Mouse (Mus musculus) layer of hippocampus, postnatal 14 days (tissue): ENCODE measurements around the gene Ncaph2. TPM values are rescaled to one million over a fixed set of nuclear protein-coding genes. Genes with fewer than 3 reads are reported as not detected.

ENCODE experiments used
- DNase-seq, 2 experiments: peaks; one replicate each; pipeline ENCODE4 v3.0.0; 2021 to 2022; ENCODE audit warnings: low spot score in 2 of 2, mixed read lengths in 1 of 2
- microRNA-seq, 2 experiments: library from miRNA; unstranded; fragments of <30 nt; microRNA quantifications; one replicate each; pipeline ENCODE4 v1.2.0; 2021
- total RNA-seq, 2 experiments: library from RNA; stranded (reverse); gene quantifications; 2 replicates each; pipeline ENCODE4 v1.2.3; 2021

Gene Ncaph2
- total RNA-seq, 2 experiments from 2014 or later: 75.5 to 79.0 TPM

- no peak for DNase-seq
Measured at GRCm38 (mm10) chr15:89377362-89377761, 21.8 kb downstream of the Ncaph2 start.

- DNase-seq: no peak
Measured at GRCm38 (mm10) chr15:89377938-89378828, 22.7 kb downstream of the Ncaph2 start.

DNA sequence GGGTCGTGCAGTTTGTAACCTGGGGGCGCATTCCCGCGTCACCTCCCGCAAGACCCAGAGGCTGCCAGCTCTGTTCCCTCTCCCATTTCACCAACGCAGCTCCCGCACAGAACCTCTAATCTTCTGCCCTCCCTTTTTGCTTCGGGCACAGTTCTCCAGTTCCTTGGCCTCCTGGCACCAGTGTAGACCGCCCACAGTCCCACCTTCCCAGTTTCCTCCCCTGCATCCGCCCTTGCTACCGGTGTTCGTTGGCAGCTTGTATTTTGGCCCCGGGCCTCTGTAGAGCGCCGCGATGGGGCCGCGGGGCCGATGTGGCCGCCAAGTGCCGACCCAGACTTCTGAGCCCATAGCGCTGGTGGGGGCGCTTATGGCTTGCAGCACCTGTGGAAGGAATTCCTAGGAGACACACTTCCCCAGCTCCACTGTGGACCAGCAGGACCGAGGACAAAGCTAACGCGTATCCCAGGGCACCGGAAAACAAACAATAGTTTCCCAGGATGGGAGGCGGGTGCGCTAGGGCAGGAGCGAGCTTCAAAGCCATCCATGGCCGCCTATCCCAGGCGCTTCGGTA is 23.4 kb downstream of the Ncaph2 start, which contains the start of gene Odf3b:
Odf3b (minus strand) TSS at position 452 of the 571 bp plus-strand sequence.
- DNase-seq: no peak

DNA sequence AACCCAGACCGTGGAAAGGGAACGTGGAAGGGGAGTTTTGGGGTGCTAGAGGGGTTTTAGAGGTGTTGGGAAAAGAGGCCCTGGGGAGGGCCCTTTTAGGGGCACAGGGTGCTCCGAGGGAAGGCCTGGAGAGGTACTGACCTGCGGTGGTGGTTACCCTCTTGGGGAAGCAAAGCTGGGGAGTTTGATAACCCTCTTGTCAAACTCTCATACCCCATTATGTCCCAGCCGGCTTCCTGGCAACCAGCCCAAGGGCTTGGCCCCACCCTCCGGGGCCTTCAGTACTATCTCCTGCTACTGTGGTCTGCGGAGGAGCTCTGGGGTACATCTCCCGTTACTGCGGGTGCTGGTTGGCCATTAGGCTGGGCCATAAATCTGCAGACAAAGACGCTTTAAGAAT is 23.9 kb downstream of the Ncaph2 start:
- DNase-seq: no peak

- no peak for DNase-seq
Measured at GRCm38 (mm10) chr15:89384617-89385016, 29.1 kb downstream of the Ncaph2 start, which contains the start of gene Klhdc7b. Klhdc7b (plus strand) TSS chr15:89384917.

DNA sequence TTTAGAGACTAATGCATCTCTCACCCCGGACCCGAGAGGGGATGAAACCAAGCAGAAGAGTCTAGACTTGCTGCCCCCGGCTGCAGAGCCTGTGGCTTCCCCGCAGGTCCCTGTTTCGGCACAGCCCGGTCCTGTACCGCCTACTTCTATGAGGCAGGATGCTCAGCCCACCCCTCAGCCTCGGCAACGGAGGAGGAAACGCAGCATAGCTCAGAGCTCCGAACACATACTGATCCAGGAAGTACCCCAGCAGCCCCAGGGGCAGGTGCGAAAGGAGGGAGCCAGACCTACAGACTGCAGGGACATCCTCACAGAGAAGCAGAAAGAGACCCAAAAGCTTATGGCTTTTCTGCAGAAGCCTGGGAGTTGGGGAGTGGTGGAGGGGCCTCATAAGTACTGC is 31.6 kb downstream of the Ncaph2 start:
- DNase-seq: no peak

DNA sequence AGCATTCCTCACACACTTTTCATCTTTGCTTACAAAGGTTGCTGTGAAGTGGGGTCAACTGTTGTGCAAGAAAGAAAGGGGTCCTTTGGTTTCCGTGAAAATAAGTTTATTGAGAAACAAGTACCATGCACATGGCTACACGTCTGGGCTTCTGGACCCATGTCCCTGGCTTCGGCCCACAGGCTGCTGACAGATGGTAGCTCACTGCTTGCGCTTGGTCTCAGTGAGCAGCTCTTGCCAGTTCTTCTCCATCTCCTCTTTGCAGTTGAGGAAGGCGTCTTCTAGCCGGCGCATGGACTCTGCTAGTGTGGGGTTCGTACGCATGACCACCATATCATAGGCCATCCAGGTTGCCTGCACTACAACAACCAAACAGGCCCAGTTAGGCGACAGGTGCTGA is 34.6 kb downstream of the Ncaph2 start:
- no peak for DNase-seq

- DNase-seq: no peak
Measured at GRCm38 (mm10) chr15:89396883-89397282, 41.4 kb downstream of the Ncaph2 start.

GRCm38 (mm10) chr15:89398146-89398545 is 42.6 kb downstream of the Ncaph2 start:
- no peak for DNase-seq

DNA sequence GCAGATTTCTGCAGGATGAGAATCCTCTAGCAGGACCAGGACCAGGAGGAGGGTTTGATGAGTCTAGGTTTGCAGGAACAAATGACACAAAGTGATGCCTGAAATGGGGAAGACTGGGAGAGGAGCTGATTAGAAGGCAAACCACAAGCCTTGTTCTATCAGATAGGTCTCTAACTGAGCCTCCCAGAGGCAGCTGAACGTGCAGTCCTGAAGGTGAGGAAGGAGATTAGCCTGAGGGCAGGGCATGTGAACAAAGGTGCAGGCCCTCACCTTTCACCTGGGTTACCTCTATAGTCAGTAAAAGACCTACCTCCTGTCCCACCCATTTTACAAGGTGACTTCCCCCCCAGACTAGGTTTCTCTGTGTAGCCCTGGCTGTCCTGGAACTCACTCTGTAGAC is 44.2 kb downstream of the Ncaph2 start:
- no peak for DNase-seq

GRCm38 (mm10) chr15:89402471-89402870 is 47.0 kb downstream of the Ncaph2 start:
- DNase-seq: no peak

DNA sequence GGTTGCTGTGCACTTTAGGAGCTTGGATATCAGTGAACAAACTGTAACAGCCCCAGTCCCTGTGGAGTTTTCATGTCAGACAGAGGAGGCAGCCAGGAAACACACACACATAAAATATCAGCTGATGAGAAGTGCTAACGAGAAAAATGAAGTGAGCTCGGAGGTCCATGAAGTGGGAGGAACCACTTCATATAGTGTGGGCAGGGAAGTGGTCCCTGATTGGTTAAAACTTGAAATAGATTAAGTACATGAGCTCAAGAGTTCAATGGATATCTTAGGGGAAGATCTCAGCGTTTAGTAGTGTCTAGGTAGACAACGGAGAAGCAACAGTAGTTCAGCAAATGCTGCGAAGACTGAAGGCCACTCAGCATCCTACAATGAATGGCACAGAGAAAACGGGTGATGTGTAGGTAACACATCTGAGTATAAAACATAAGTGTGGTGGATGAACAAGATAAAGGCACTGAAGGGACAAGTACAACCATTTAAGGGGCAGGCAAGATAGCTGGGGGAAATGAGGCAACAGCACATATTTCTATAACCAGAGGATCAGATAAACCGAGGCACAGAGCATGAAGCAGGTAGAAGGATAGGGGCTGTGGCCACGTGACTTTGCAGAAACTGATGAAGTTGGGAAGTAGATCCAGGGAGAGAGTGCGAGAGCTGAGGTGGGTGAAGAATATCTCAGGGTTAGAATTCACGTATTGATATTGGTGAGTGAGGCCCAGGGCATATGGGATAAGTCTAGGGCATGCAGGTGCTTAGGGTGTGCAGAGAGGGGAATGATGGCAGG is 49.5 kb downstream of the Ncaph2 start:
- no peak for DNase-seq

- no peak for DNase-seq
Measured at GRCm38 (mm10) chr15:89406691-89407090, 51.2 kb downstream of the Ncaph2 start.

DNA sequence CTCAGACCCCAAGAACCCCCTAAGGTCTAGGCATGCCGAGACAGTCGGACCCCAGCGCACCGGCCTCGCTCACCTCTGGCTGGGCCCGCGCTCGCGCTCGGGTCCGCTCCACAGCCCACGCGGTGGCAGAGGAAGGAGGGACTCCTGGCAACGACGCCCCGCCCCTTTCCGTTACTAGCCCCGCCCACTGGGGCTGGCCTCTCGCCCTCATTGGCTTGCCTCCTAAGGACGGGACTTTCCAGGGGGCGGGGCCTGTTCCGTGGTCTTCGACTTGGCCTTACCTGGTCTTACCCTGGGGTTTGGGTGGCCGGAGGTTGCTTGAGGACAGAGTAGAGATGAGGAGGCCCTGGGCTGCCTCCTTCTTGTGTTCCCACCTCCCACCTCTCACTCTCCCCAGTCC is 54.6 kb downstream of the Ncaph2 start, which contains the start of gene Syce3:
Syce3 (minus strand) TSS at position 386 of the 400 bp plus-strand sequence.
- DNase-seq: no peak

GRCm38 (mm10) chr15:89415282-89415681 is 59.8 kb downstream of the Ncaph2 start:
- no peak for DNase-seq

GRCm38 (mm10) chr15:89421938-89422337 is 66.4 kb downstream of the Ncaph2 start:
- DNase-seq: no peak

Small RNA genes within 50 kb of the gene (microRNA-seq; reads per million reads assigned to microRNA genes)
- 4.1 to 5.1 reads per million in 2 experiments for gene Mir6959

Other genes with a start within 250 kb of the Ncaph2 start
- gene Tubgcp6, start 232.6 kb upstream of the Ncaph2 start, total RNA-seq: 10 to 100 TPM; 28.1 to 28.9 TPM
- 10 to 100 TPM; 14.6 to 14.9 TPM for gene Hdac10, start 227.0 kb upstream of the Ncaph2 start, total RNA-seq
- 1 to 10 TPM; 3.5 to 5.4 TPM for gene Mapk12, start 215.0 kb upstream of the Ncaph2 start, total RNA-seq
- gene Mapk11, start 206.1 kb upstream of the Ncaph2 start, total RNA-seq: 10 to 100 TPM; 23.2 to 24.9 TPM
- gene Plxnb2, start 174.9 kb upstream of the Ncaph2 start, total RNA-seq: 10 to 100 TPM; 60.1 to 74.0 TPM
- gene Dennd6b, start 159.2 kb upstream of the Ncaph2 start, total RNA-seq: 10 to 100 TPM; 29.9 to 35.5 TPM
- gene Ppp6r2, start 144.2 kb upstream of the Ncaph2 start, total RNA-seq: 100 to 1,000 TPM; 157 to 167 TPM
- gene Sbf1, start 40.4 kb upstream of the Ncaph2 start, total RNA-seq: 100 to 1,000 TPM; 248 to 274 TPM
- gene Adm2, start 33.0 kb upstream of the Ncaph2 start, total RNA-seq: not detected
- gene Miox, start 21.3 kb upstream of the Ncaph2 start, total RNA-seq: not detected
- gene Lmf2, start 60 bp upstream of the Ncaph2 start, total RNA-seq: 10 to 100 TPM; 22.8 to 24.2 TPM
- 10 to 100 TPM; 28.9 to 29.9 TPM for gene Sco2, start 18.1 kb downstream of the Ncaph2 start, total RNA-seq
- gene Tymp, start 21.3 kb downstream of the Ncaph2 start, total RNA-seq: 1 to 10 TPM; 1.3 to 1.6 TPM
- gene Odf3b, start 23.6 kb downstream of the Ncaph2 start, total RNA-seq: 1 to 10 TPM; 2.7 to 5.3 TPM
- under 1 TPM in 1 of 2 experiments, not detected in 1; 0.14 TPM for gene Klhdc7b, start 29.2 kb downstream of the Ncaph2 start, total RNA-seq
- gene Syce3, start 54.8 kb downstream of the Ncaph2 start, total RNA-seq: not detected
- gene Cpt1b, start 70.1 kb downstream of the Ncaph2 start, total RNA-seq: 1 to 10 TPM; 2.1 to 3.1 TPM
- 1 to 10 TPM; 2.7 to 2.9 TPM for gene C730034F03Rik, start 73.9 kb downstream of the Ncaph2 start, total RNA-seq
- gene Gm44502, start 74.0 kb downstream of the Ncaph2 start, total RNA-seq: not detected
- 10 to 100 TPM; 44.3 to 50.0 TPM for gene Chkb, start 74.2 kb downstream of the Ncaph2 start, total RNA-seq
- 100 to 1,000 TPM; 195 to 198 TPM for gene Mapk8ip2, start 98.2 kb downstream of the Ncaph2 start, total RNA-seq
- 10 to 100 TPM; 29.1 to 31.5 TPM for gene Arsa, start 121.7 kb downstream of the Ncaph2 start, total RNA-seq
- gene Shank3, start 143.9 kb downstream of the Ncaph2 start, total RNA-seq: 100 to 1,000 TPM; 271 to 274 TPM
- 1 to 10 TPM in 1 of 2 experiments, under 1 TPM in 1; 0.65 to 2.4 TPM for gene Acr, start 212.6 kb downstream of the Ncaph2 start, total RNA-seq
- gene Rabl2, start 236.2 kb downstream of the Ncaph2 start, total RNA-seq: 10 to 100 TPM; 30.8 to 32.7 TPM